Mouse (Mus musculus): Measurements from ENCODE around the gene Mfge8. TPM values are rescaled to one million over a fixed set of nuclear protein-coding genes. Genes with fewer than 3 reads are reported as not detected.

The Mfge8 gene
- polyA plus RNA-seq, 1 experiment from 2014 or later: 192 TPM

DNA sequence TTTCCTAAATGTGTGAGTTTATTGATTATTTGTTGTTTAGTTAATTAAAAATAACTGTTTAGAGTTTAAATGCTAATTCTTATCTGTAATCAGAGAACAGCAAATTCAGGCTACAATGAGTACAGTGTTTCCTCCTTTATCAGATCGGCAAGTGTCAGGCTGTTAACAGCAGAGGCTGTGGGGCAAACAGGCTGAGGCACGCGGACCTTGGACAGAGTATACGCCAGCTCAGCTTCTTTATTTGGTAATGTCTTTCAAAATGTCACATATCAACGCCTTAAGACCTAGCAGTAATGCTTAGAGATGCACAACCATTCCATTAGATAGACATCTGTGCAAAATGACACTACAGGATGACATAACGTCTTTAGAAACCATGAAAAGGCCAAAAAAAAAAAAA is 662 bp upstream of the Mfge8 start:
- H3K36me3 ChIP-seq: no peaks in the 10 kb centered on the region
- H3K27me3 ChIP-seq: no peaks in the 10 kb centered on the region
- ATAC-seq (replicated peaks): no peak
- no peak overlapping the region for H3K9ac ChIP-seq (replicated peaks)
- H3K4me2 ChIP-seq (replicated peaks): peak overlapping the region; percentile 92
- H3K9me3 ChIP-seq: no peaks in the 10 kb centered on the region
- H3K27ac ChIP-seq (replicated peaks): no peak overlapping the region
- 66% methylated on average over 6 of the region's 6 CpGs for WGBS
- H3K4me1 ChIP-seq: peaks cover 25% of the 10 kb centered on the region
- no peak overlapping the region; the same call in 1 of the 2 replicates for H3K4me3 ChIP-seq

GRCm38 (mm10) chr7:79147931-79148653 is 768 bp downstream of the Mfge8 start:
- ATAC-seq (replicated peaks): no peak
- Histone ChIP-seq H3K9ac (replicated peaks) (peak overlapping the region; percentile 49), H3K4me1 (peaks cover 25% of the 10 kb centered on the region), H3K4me2 (replicated peaks) (peak overlapping the region; percentile 92), H3K36me3 (no peaks in the 10 kb centered on the region), H3K27ac (replicated peaks) (no peak overlapping the region), H3K4me3 (peak overlapping the region; percentile 64), H3K9me3 (no peaks in the 10 kb centered on the region), H3K27me3 (no peaks in the 10 kb centered on the region)
- 1% methylated on average over 18 of the region's 20 CpGs for WGBS

DNA sequence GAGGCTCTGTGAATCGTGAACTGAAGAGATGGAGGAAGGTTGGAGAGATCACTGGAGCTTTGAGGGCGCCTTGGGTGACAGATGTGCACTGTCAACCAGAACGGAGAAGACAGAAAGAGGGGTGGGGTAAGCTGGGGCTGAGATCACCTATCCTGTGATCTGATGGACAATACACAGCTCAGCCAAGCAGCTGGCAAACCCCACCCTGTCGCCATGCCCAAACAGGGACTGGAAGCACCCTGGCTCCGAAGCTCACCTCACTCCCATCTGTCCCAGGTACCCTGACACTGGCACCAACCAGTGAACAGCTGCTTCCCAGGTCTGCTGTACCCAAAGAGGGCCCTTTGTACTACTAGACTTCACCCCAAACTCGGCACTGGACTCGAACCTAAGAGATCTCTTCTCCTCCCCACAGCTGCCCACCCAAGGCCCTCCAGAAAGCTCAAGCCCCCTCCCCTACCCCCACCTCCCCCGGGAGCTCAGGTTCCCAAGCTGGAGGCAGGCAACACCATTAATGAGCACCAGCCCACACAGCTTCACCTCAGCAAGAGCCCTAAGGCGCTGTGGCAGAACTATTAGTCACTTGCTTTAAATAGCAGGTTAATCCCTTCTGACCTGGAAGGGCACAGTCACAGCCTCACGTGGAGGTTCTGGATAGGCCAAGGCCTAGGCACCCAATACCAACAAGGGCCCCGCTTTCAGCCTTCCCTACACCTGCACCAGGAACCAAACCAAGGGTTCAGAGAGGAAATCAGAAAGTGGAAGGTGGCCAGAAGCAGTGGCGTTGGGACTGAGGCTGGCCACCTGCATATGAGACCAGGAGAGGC is 1.6 kb downstream of the Mfge8 start:
- peak overlapping the region; percentile 35 for H3K9ac ChIP-seq (replicated peaks)
- 50% methylated on average over 12 of the region's 12 CpGs for WGBS
- peak overlapping the region; percentile 64 for H3K4me3 ChIP-seq
- no peaks in the 10 kb centered on the region for H3K27me3 ChIP-seq
- H3K4me2 ChIP-seq (replicated peaks): peak overlapping the region; percentile 92
- H3K27ac ChIP-seq (replicated peaks): no peak overlapping the region
- ATAC-seq (replicated peaks): no peak
- H3K4me1 ChIP-seq: peaks cover 25% of the 10 kb centered on the region
- no peaks in the 10 kb centered on the region for H3K9me3 ChIP-seq
- H3K36me3 ChIP-seq: no peaks in the 10 kb centered on the region

DNA sequence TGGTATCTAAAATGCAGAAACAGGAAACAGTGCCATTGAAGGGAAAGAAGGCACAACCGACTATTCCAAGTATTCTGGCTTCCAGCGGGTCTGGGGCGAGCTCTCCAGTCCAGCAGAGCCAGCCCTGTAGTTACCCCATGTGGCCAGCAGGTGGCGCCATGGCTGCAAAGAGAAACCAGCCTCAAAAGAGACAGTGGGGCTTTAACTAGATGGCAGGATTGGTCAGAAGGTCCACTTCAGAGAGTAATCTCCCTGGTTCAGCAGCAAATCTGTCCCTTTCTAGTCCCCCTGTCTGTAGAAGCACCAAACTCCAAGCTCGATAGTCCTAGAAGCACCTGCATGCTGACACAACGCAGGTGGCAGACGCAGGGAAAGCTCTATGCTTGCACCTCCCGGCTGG is 8.0 kb downstream of the Mfge8 start:
- H3K9me3 ChIP-seq: no peaks in the 10 kb centered on the region
- no peak overlapping the region for H3K4me3 ChIP-seq
- no peaks in the 10 kb centered on the region for H3K27me3 ChIP-seq
- no peaks in the 10 kb centered on the region; the same call in 1 of the 2 replicates for H3K36me3 ChIP-seq
- H3K4me2 ChIP-seq (replicated peaks): no peak overlapping the region
- no peak overlapping the region for H3K27ac ChIP-seq (replicated peaks)
- ATAC-seq (replicated peaks): peak; percentile 46
- no peak overlapping the region for H3K9ac ChIP-seq (replicated peaks)
- no peaks in the 10 kb centered on the region for H3K4me1 ChIP-seq
- WGBS: 32% methylated on average over 8 of the region's 8 CpGs

DNA sequence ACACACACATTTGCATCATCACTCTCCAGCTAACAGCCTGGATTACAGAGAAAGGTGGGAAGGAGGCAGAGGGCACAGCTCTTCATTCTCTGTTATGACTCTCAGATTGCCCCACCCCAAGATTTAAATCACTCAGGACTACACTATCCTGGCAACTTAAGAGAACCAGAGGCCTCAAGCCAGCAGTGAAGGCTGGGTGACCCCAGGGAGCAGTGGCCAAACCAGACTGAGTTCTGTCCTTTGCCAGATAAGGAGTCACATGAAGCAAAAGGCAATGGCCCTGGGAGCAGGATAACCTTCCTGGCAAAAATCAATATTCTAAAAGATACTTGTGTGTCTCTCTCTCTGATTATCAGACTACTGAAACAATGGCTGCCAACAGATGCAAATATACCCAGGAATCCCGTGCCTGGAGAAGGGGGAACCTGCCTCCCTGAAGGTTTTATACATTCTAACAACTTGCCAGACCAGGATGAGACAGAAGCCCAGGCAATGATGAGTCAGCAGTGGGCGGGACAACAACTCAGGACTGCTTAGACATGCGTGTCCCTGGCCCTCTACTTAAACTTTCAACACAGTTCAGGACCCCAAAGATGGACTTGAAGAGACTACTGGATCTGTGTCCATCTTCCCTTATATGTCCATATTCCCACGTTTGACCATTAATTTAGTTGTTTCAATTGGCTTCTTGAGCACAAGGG is 8.8 kb downstream of the Mfge8 start:
- WGBS: 57% methylated on average over 4 of the region's 4 CpGs

GRCm38 (mm10) chr7:79139328-79139824 is 9.5 kb downstream of the Mfge8 start:
- Histone ChIP-seq H3K4me2 (replicated peaks) (no peak overlapping the region), H3K9ac (replicated peaks) (no peak overlapping the region), H3K9me3 (no peaks in the 10 kb centered on the region), H3K27me3 (no peaks in the 10 kb centered on the region), H3K27ac (replicated peaks) (no peak overlapping the region), H3K4me1 (no peaks in the 10 kb centered on the region), H3K4me3 (no peak overlapping the region), H3K36me3 (no peaks in the 10 kb centered on the region; the same call in none of the 2 replicates)
- no peak for ATAC-seq (replicated peaks)
- WGBS: 54% methylated on average over 6 of the region's 6 CpGs

More for the DNA sequence above, 8.8 kb downstream of the Mfge8 start:
- H3K27me3 ChIP-seq: no peaks in the 10 kb centered on the region
- no peak for ATAC-seq (replicated peaks)
- no peaks in the 10 kb centered on the region for H3K9me3 ChIP-seq
- no peak overlapping the region for H3K9ac ChIP-seq (replicated peaks)
- H3K4me1 ChIP-seq: no peaks in the 10 kb centered on the region
- H3K36me3 ChIP-seq: no peaks in the 10 kb centered on the region; the same call in none of the 2 replicates
- H3K4me3 ChIP-seq: no peak overlapping the region
- H3K4me2 ChIP-seq (replicated peaks): no peak overlapping the region
- no peak overlapping the region for H3K27ac ChIP-seq (replicated peaks)

DNA sequence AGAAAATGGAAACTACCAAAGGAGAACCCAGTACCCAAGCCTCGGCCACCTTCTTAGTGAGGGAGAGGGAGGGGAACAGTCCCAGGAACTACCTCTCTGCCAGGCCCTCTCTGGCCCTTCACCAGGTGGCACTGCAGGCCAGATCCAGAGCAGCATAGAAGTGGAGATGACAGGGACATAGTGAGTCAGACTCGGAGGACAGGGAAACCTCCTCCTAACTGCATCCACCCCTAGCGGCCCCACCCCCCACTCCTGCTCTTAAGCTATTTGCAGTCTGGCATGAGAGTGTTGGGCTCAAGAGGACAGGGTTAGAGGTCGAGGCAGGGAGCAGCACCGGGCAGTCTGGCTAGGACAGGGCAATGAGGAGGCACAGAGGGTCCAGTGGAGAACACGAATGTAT is 15.5 kb downstream of the Mfge8 start:
- WGBS: 41% methylated on average over 6 of the region's 6 CpGs
- ATAC-seq (replicated peaks): no peak
- no peak overlapping the region for H3K9ac ChIP-seq (replicated peaks)
- H3K4me2 ChIP-seq (replicated peaks): no peak overlapping the region
- peaks cover 8% of the 10 kb centered on the region; the same call in 1 of the 2 replicates for H3K4me1 ChIP-seq
- no peak overlapping the region for H3K4me3 ChIP-seq
- H3K27ac ChIP-seq (replicated peaks): no peak overlapping the region
- H3K27me3 ChIP-seq: no peaks in the 10 kb centered on the region
- no peaks in the 10 kb centered on the region for H3K9me3 ChIP-seq
- no peaks in the 10 kb centered on the region; the same call in none of the 2 replicates for H3K36me3 ChIP-seq

DNA sequence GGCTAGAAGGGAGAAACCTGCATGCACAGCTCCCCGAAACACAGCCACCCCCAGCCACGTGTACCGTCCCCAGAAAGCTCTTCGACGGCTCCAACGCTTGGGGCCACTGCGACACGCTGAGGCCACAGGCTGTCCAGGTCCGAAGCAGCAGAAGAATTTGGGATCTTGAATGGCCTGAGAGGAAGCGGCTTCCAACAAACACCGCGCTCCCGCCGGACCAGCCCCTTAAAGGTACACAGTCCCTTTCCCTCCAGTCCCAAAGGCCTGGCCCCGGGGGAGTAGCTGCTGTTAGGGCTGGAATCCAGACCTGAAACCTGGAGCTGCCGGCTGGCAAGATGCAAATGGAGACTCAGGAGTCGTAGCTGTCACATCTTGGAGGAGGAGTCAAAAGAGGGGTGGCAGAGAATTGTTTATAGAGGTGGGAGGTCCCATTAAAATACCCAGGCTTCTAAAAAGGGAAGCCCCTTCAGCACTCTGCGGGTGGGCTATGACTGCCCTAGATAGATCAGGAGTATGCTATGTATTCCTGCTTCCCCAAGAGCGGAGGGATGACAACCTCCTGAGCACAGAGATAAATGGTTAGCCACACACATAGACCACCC is 17.9 kb downstream of the Mfge8 start, which contains the start of gene Hapln3:
Gene Hapln3, minus strand, starts transcription at position 176 of the 602 bp plus-strand sequence.
- H3K9ac ChIP-seq (replicated peaks): peak within 1 kb of the TSS; percentile 19; the same call in 1 of the 2 replicates
- 3% methylated on average over 19 of the region's 19 CpGs for WGBS
- peak within 1 kb of the TSS; percentile 35 for H3K4me2 ChIP-seq (replicated peaks)
- H3K27ac ChIP-seq (replicated peaks): no peak within 1 kb of the TSS
- H3K4me3 ChIP-seq: peak within 1 kb of the TSS; percentile 24
- peak; percentile 51 for ATAC-seq (replicated peaks)
- H3K36me3 ChIP-seq: no peaks in the 10 kb centered on the region; the same call in 1 of the 2 replicates
- no peaks in the 10 kb centered on the region for H3K27me3 ChIP-seq
- peaks cover 8% of the 10 kb centered on the region; the same call in 1 of the 2 replicates for H3K4me1 ChIP-seq
- H3K9me3 ChIP-seq: no peaks in the 10 kb centered on the region

GRCm38 (mm10) chr7:79130385-79130784 is 18.5 kb downstream of the Mfge8 start:
- 15% methylated on average over 13 of the region's 13 CpGs for WGBS
- Histone ChIP-seq H3K27me3 (no peaks in the 10 kb centered on the region), H3K9ac (replicated peaks) (peak overlapping the region; percentile 19; the same call in 1 of the 2 replicates)

DNA sequence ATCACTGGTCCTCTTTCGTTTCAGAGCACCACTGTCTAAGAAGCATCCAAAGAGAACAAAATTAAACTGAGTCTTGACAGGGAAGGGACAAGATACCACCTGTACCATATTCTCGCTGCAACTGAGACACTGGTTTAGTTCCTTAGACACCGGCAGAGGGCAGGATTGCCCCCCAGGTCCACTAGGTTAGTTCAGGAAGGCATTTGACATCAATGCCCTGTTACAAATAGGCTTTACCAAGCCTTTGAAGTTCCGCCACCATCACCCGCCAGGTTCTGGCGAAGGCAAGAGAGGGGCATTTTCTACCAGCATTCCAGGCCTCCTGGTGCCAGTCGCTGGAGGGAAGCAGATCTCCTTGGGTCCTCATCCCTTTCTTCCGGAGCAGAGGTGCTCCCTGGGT is 19.0 kb downstream of the Mfge8 start:
- ATAC-seq (replicated peaks): no peak
- no peaks in the 10 kb centered on the region for H3K9me3 ChIP-seq
- H3K36me3 ChIP-seq: no peaks in the 10 kb centered on the region
- 21% methylated on average over 8 of the region's 8 CpGs for WGBS
- H3K4me3 ChIP-seq: 0 out of 2 replicates have a peak overlapping the region, but pooled peaks have one; percentile 24
- H3K4me2 ChIP-seq (replicated peaks): peak overlapping the region; percentile 35; the same call in 1 of the 2 replicates
- no peaks in the 10 kb centered on the region for H3K27me3 ChIP-seq
- H3K27ac ChIP-seq (replicated peaks): no peak overlapping the region
- no peak overlapping the region for H3K9ac ChIP-seq (replicated peaks)
- H3K4me1 ChIP-seq: peaks cover 8% of the 10 kb centered on the region; the same call in 1 of the 2 replicates

More at GRCm38 (mm10) chr7:79130385-79130784, 18.5 kb downstream of the Mfge8 start:
- Histone ChIP-seq H3K4me1 (peaks cover 8% of the 10 kb centered on the region; the same call in 1 of the 2 replicates), H3K36me3 (no peaks in the 10 kb centered on the region), H3K4me2 (replicated peaks) (peak overlapping the region; percentile 35), H3K27ac (replicated peaks) (no peak overlapping the region), H3K9me3 (no peaks in the 10 kb centered on the region), H3K4me3 (peak overlapping the region; percentile 24)
- peak; percentile 32 for ATAC-seq (replicated peaks)

DNA sequence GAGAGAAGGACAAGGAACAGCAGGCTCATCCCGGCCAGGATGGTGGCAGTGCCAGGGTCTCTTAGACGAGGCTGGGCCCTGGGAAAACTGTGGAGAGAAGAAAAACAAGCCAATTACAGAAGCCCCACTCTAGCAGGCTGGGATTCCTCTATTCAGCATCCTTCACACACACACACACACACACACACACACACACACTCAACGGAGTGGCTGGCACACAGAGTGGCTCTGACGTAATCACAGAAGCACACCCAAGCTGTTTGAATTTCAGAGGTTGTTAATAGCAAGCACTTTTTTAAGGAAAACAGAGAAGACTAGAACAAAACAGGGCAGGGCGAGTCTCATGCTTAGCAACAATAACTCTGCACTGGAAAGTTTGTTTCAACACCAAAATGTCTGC is 25.4 kb downstream of the Mfge8 start:
- H3K36me3 ChIP-seq: no peaks in the 10 kb centered on the region
- no peaks in the 10 kb centered on the region for H3K9me3 ChIP-seq
- H3K4me2 ChIP-seq (replicated peaks): no peak overlapping the region
- WGBS: 48% methylated on average over 5 of the region's 5 CpGs
- H3K9ac ChIP-seq (replicated peaks): no peak overlapping the region
- H3K27ac ChIP-seq (replicated peaks): no peak overlapping the region
- no peaks in the 10 kb centered on the region for H3K27me3 ChIP-seq
- H3K4me1 ChIP-seq: no peaks in the 10 kb centered on the region
- ATAC-seq (replicated peaks): peak; percentile 79
- no peak overlapping the region for H3K4me3 ChIP-seq
